Mouse (Mus musculus): ENCODE data around the gene Nanp. TPM values are rescaled to one million over a fixed set of nuclear protein-coding genes. Genes with fewer than 3 reads are reported as not detected.

Gene Nanp
- 1 to 10 TPM; 2.9 to 4.9 TPM for total RNA-seq (2023)

DNA sequence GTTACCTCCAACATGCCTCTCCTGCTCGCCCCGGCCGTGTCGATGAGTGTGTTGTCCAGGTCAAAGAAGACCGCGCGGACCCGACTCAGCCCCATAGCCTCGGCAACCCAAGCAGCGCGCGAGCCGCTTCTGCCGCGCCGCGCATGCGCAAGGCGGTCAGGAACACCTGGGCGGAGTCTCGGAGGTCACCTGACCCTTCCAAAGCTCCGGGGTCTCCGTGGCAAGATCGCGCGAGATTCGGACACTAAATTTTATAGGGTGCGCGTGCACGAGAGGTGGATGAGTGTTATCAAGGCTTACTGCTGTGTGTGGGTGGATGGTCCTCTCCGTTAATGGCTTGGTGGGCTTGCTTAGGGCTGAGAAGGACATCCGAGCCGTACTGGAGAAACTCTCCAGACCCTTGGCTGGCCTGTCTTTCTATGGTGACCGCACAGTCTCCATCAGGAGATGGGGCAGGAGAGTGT lies at the start of gene Nanp, which contains the start of gene Ninl:
Nanp (minus strand) TSS at position 167 of the 464 bp plus-strand sequence.
Ninl (minus strand) TSS at position 151 of the 464 bp plus-strand sequence.

Other genes with a start within 250 kb of the Nanp start
- 100 to 1,000 TPM; 213 to 234 TPM for gene Abhd12, start 134.7 kb downstream of the Nanp start, total RNA-seq (2023)
- gene Gins1, start 134.0 kb downstream of the Nanp start, total RNA-seq (2023): 1 to 10 TPM; 3.5 to 5.4 TPM
- gene Ninl, start within 50 bp of the Nanp start, total RNA-seq (2023): under 1 TPM; 0.33 to 0.58 TPM
- not detected for gene Gm14151, start 53.0 kb upstream of the Nanp start, total RNA-seq (2023)
- not detected for gene Gm14147, start 58.8 kb upstream of the Nanp start, total RNA-seq (2023)

Data from monocyte, adult 59 days (primary cell).